Mouse (Mus musculus): ENCODE results near the gene Slc51a. TPM values are rescaled to one million over a fixed set of nuclear protein-coding genes. Genes with fewer than 3 reads are reported as not detected.

The Slc51a gene
- not detected for polyA plus RNA-seq (2017; shearing (Covaris generic))

DNA sequence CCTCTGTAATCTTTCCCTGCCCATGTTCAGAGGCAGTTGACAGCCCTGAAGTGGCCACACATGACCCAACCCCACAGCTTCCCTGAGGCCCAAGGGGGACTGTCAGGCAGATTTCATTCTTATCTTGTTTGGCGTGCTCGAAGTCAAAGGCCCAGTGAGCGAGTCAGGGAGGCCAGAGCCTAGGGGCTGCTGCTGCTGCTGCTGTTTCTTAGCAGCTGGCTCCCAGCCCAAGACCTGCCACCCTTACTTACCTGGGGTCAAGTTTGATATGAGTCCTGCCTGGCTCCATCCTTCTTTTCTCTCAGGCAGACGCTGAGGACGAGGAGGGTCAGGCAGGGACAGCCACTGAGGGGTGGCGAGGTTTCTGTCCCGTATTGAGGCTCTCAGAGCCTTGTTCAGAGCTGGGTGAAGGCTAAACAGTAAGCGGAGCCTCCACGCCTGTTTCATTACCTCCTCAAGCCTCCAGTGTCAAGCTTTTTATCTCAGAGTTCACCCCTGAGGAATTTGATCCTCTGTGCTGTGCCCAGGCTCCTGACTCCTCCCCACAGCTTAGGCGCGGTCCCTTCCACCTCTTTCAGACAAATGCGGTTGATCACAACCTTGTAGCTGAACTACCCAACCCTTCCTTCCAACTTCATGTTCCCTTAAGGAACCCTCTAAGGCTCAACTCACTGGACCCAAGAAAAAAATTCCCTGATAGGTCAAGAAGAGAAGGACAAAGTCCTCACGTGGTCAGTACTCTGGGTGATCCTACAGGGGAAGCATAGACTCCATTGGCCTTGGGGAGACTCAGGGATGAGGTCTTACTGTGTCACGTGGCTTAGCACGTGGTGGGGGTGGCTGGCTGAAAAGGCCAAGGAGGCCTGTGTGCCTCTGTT, at the start of gene Slc51a:
Gene Slc51a (minus strand): TSS at position 646 of the 878 bp plus-strand sequence.

DNA sequence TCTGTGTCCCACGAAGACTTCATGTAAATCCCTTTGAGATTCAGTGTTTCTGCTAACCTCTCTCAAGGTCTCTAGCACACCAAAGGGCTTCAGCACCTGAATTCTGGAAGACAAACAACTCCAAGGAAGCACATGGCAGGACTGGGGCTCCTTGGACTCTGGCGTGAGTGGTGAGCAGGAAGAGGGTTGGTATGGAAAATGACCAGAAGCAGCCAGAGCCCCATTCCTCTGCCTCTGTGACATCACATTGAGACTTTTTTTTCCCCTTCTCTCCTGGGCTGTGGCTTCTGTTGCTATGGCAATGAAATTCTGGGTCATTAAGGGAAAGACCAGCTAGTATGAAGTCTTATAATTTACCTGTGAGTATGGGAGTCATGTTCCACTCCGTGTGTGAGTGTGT, 8.3 kb upstream of the Slc51a start, which contains the start of gene Zdhhc19:
Gene Zdhhc19 (plus strand): TSS at position 301 of the 400 bp plus-strand sequence.

DNA sequence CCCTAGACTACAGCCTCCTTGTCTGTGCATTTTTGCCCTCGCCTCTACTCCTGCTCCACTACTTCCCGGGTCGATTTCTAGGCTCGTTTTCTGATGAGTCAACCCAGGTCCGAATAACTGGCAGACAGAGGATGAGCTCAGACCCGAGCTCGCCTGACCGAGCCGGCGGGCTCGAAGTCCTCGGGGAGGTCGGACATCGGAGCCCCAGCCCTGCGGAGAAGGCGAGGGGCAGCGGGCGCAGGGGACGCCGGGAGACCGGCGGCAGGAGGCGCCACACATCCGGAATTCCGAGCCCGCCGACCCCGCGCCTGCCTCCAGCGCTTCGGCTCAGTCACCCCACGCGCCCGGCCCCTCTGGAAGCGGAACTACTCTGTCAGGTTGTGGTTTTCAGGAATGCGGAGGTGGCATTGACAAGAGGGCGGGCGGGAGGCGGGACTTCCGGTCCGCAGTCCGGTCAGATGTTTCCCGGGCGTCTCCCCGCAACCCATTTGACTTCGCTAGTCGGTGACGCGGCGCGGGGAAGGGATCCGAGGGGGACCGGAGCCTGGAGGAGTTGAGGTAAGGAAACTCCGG, 57.1 kb downstream of the Slc51a start, which contains the start of gene Pcyt1a:
Gene Pcyt1a (plus strand): TSS at position 448 of the 573 bp plus-strand sequence.

Other genes with a start within 250 kb of the Slc51a start
- gene Fbxo45, start 240.7 kb downstream of the Slc51a start, polyA plus RNA-seq (2017; shearing (Covaris generic)), result 10 to 100 TPM; 16.9 to 17.0 TPM
- 10 to 100 TPM; 21.2 to 22.8 TPM for gene Wdr53, start 240.7 kb downstream of the Slc51a start, polyA plus RNA-seq (2017; shearing (Covaris generic))
- gene Smco1, start 216.4 kb downstream of the Slc51a start, polyA plus RNA-seq (2017; shearing (Covaris generic)), result under 1 TPM in 1 of 2 experiments, not detected in 1; 0.44 TPM
- gene Rnf168, start 210.4 kb downstream of the Slc51a start, polyA plus RNA-seq (2017; shearing (Covaris generic)), result 10 to 100 TPM; 23.1 to 25.1 TPM
- gene Ubxn7, start 155.6 kb downstream of the Slc51a start, polyA plus RNA-seq (2017; shearing (Covaris generic)), result 10 to 100 TPM; 17.8 to 21.4 TPM
- not detected for gene Tm4sf19, start 87.4 kb downstream of the Slc51a start, polyA plus RNA-seq (2017; shearing (Covaris generic))
- 1 to 10 TPM; 1.3 to 1.8 TPM for gene Tctex1d2, start 68.2 kb downstream of the Slc51a start, polyA plus RNA-seq (2017; shearing (Covaris generic))
- gene Pcyt1a, start 57.0 kb downstream of the Slc51a start, polyA plus RNA-seq (2017; shearing (Covaris generic)), result 1 to 10 TPM; 6.8 to 9.6 TPM
- under 1 TPM in 1 of 2 experiments, not detected in 1; 0.16 TPM for gene Zdhhc19, start 8.4 kb upstream of the Slc51a start, polyA plus RNA-seq (2017; shearing (Covaris generic))
- 10 to 100 TPM; 34.8 to 49.1 TPM for gene Tfrc, start 121.0 kb upstream of the Slc51a start, polyA plus RNA-seq (2017; shearing (Covaris generic))
- gene Tnk2, start 156.0 kb upstream of the Slc51a start, polyA plus RNA-seq (2017; shearing (Covaris generic)), result 10 to 100 TPM; 15.7 to 24.1 TPM
- gene Muc4, start 248.0 kb upstream of the Slc51a start, polyA plus RNA-seq (2017; shearing (Covaris generic)), result under 1 TPM; 0.32 to 0.44 TPM